Mouse (Mus musculus) stomach, embryonic 15.5 days (tissue): ENCODE measurements at regions not wholly inside any gene's neighbourhood (a gene's known extent, or its start where the extent isn't known, plus 50 kb on each side); places are given as distances from the start of the nearest gene placed in this dataset. TPM values are rescaled to one million over a fixed set of nuclear protein-coding genes. Genes with fewer than 3 reads are reported as not detected.

Experiments
- ATAC-seq: fragments of 200-750 bp; cut with Nextera tagmentation; 2 replicates; pipeline ENCODE4 v1.8.0; 2017; ENCODE audit warnings: low read depth, moderate number of reproducible peaks, moderate TSS enrichment; ENCODE audit not compliant: insufficient read depth, low FRiP score
- H3K27ac ChIP-seq: fragments of 300-500 bp; sonication (generic); 2 replicates; pipeline ENCODE4 v1.5.1; 2015; ENCODE audit warnings: mild to moderate bottlenecking, inconsistent platforms
- H3K27me3 ChIP-seq: fragments of 300-500 bp; sonication (generic); replicated peaks from 2 replicates; pipeline ENCODE4 v1.6.1; 2015; ENCODE audit warnings: inconsistent platforms
- H3K36me3 ChIP-seq: fragments of 300-500 bp; sonication (generic); 2 replicates; pipeline ENCODE4 v1.6.1; 2015; ENCODE audit warnings: inconsistent platforms
- H3K4me1 ChIP-seq: fragments of 300-500 bp; sonication (generic); 2 replicates; pipeline ENCODE4 v1.6.1; 2015; ENCODE audit warnings: inconsistent platforms
- H3K4me2 ChIP-seq: fragments of 300-500 bp; sonication (generic); 2 replicates; pipeline ENCODE4 v1.6.1; 2015; ENCODE audit warnings: mild to moderate bottlenecking, inconsistent platforms
- H3K4me3 ChIP-seq: fragments of 300-500 bp; sonication (generic); replicated peaks from 2 replicates; pipeline ENCODE4 v1.5.1; 2015; ENCODE audit warnings: inconsistent platforms
- H3K9ac ChIP-seq: fragments of 300-500 bp; sonication (generic); 2 replicates; pipeline ENCODE4 v1.6.1; 2015; ENCODE audit warnings: inconsistent platforms
- H3K9me3 ChIP-seq: fragments of 300-500 bp; sonication (generic); 2 replicates; pipeline ENCODE4 v1.6.1; 2016; ENCODE audit warnings: inconsistent platforms
- WGBS: fragments of 180-500 bp; shearing (Covaris S2); methylation state at CpG from one replicate; pipeline ENCODE4 v1.1.7; 2015; 5-methylcytosine and 5-hydroxymethylcytosine counted together
- microRNA-seq: library from miRNA; unstranded; fragments of <30 nt; microRNA quantifications from one replicate; pipeline ENCODE4, GENCODE M21; 2016

DNA sequence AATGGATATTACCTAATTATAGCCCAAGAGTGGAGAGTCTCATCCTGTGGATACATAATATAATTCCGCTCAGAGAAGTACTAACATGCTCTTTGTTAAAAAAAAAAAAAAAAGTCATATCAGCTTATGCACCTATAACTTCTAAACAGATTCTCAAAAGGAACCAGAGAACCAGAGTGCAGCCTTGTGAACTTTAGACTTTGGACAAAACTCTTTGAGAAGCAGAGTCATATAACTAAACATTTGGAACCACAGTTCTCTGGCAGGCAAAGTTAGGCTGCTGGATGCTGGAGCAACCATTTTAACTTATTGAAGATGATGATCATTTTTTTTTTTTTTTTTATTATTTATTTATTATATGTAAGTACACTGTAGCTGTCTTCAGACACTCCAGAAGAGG, 166.9 kb downstream of the Zfp281 start:
- ATAC-seq = no peak
- H3K4me1 ChIP-seq = no peaks in the 10 kb centered on the region
- no peaks in the 10 kb centered on the region for H3K27me3 ChIP-seq
- H3K9me3 ChIP-seq = no peaks in the 10 kb centered on the region
- no peaks in the 10 kb centered on the region for H3K36me3 ChIP-seq
- H3K4me2 ChIP-seq = no peak overlapping the region
- no peak overlapping the region for H3K9ac ChIP-seq
- no peak overlapping the region for H3K4me3 ChIP-seq
- 82% methylated on average over 1 of the region's 1 CpGs for WGBS
- no peak overlapping the region for H3K27ac ChIP-seq

Small RNA genes in the stretch of these regions (microRNA-seq; reads per million reads assigned to microRNA genes)
- gene Gm22132 = not detected
